Mouse (Mus musculus) neural tube, embryonic 11.5 days (tissue): ENCODE data around the gene Proser1. TPM values are rescaled to one million over a fixed set of nuclear protein-coding genes. Genes with fewer than 3 reads are reported as not detected.

Experiments used
- ATAC-seq: fragments of 200-750 bp; cut with Nextera tagmentation; 2 replicates; pipeline ENCODE4 v1.8.0; 2017; ENCODE audit warnings: moderate number of reproducible peaks, mild to moderate bottlenecking, moderate TSS enrichment, moderate library complexity; ENCODE audit not compliant: insufficient read depth, low FRiP score, low TSS enrichment
- DNase-seq: peaks from one replicate; pipeline ENCODE4 v3.0.0-alpha.2; 2015; ENCODE audit warnings: low spot score
- H3K27ac ChIP-seq: fragments of 300-500 bp; sonication (generic); 2 replicates; pipeline ENCODE4 v1.5.1; 2014; ENCODE audit warnings: low read depth, mild to moderate bottlenecking, low read length
- H3K27me3 ChIP-seq: fragments of 300-500 bp; sonication (generic); 2 replicates; pipeline ENCODE4 v1.6.1; 2014; ENCODE audit warnings: mild to moderate bottlenecking, low read length, mixed read lengths; ENCODE audit not compliant: control insufficient read depth, insufficient read depth
- H3K36me3 ChIP-seq: fragments of 300-500 bp; sonication (generic); 2 replicates; pipeline ENCODE4 v1.6.1; 2014; ENCODE audit warnings: mild to moderate bottlenecking, low read length, moderate library complexity, mixed read lengths; ENCODE audit not compliant: control insufficient read depth, insufficient read depth
- H3K4me1 ChIP-seq: fragments of 300-500 bp; sonication (generic); 2 replicates; pipeline ENCODE4 v1.6.1; 2014; ENCODE audit warnings: low read length, mixed read lengths; ENCODE audit not compliant: control insufficient read depth, insufficient read depth
- H3K4me2 ChIP-seq: fragments of 300-500 bp; sonication (generic); 2 replicates; pipeline ENCODE4 v1.6.1; 2014; ENCODE audit warnings: low read depth, mild to moderate bottlenecking, moderate library complexity
- H3K4me3 ChIP-seq: fragments of 300-500 bp; sonication (generic); 2 replicates; pipeline ENCODE4 v1.5.1; 2014; ENCODE audit warnings: low read depth, low read length
- H3K9ac ChIP-seq: fragments of 300-500 bp; sonication (generic); 2 replicates; pipeline ENCODE4 v1.6.1; 2014; ENCODE audit warnings: mild to moderate bottlenecking, low read length
- H3K9me3 ChIP-seq: fragments of 300-500 bp; sonication (generic); 2 replicates; pipeline ENCODE4 v1.6.1; 2016; ENCODE audit warnings: low read length; ENCODE audit not compliant: control insufficient read depth
- WGBS: fragments of 180-500 bp; shearing (Covaris S2); extraction: QIAGEN DNeasy Blood & Tissue Kit; methylation state at CpG from one replicate; pipeline ENCODE4 v1.1.7; 2014; 5-methylcytosine and 5-hydroxymethylcytosine counted together
- polyA plus RNA-seq: library from polyadenylated mRNA; unstranded; fragments of >200 nt; fragmentation: Nextera tagmentation; extraction: Ambion mirVana; gene quantifications from 2 replicates; pipeline ENCODE4 v1.2.1, GENCODE M21; 2014

Proser1 gene
- polyA plus RNA-seq, 1 experiment from 2014 or later, result 23.8 TPM

DNA sequence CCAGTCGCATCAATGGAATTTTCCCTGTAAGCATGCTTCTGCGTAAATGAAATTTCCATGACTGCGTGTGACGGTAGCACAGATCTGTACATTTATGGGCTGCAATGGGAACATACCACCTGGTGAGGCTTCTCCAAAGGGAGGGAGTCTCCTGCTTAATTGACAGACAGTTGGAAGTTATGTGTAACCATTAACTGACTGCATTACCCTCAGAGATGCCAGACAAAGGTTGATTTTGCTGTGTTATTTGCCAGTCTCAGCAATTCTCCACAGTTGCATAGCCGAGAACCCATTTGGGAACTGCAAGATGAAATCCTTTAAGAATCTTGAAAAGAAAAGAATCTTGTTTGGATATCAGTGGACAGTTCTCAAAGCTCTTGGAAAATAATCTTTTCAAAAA lies 8.6 kb downstream of the Proser1 start:
- ATAC-seq (no peak), DNase-seq (no peak)
- Histone ChIP-seq H3K4me3 (no peak overlapping the region), H3K4me2 (no peak overlapping the region), H3K27ac (no peak overlapping the region), H3K4me1 (peaks cover under 1% of the 10 kb centered on the region; the same call in 1 of the 2 replicates), H3K36me3 (peaks cover 20% of the 10 kb centered on the region), H3K9me3 (no peaks in the 10 kb centered on the region), H3K9ac (no peak overlapping the region), H3K27me3 (no peaks in the 10 kb centered on the region)
- WGBS, result 92% methylated on average over 5 of the region's 5 CpGs

DNA sequence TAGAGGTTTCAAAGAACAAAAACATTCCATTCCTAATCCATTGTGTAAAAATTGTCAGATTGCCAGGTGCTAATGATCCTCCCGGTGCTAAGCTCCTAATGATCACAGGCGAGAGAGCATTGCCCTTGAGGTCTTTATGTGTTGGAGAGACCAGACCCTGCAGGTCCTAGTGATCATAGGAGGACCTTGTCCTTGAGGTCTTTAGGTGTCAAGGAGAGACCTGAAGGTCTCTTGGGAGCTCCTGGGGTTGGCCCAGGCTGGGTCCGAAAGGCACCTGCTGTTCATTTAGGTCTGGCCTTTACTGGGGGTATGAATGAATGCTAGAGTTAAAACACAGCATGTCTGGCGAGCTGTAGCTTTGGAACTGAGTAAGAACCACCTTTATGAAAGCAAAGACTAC lies 10.7 kb downstream of the Proser1 start:
- Histone ChIP-seq H3K4me2 (no peak overlapping the region), H3K36me3 (peaks cover 35% of the 10 kb centered on the region), H3K9me3 (no peaks in the 10 kb centered on the region), H3K4me1 (no peaks in the 10 kb centered on the region), H3K9ac (no peak overlapping the region), H3K27ac (no peak overlapping the region), H3K4me3 (no peak overlapping the region), H3K27me3 (no peaks in the 10 kb centered on the region)
- ATAC-seq (no peak), DNase-seq (no peak)
- 79% methylated on average over 4 of the region's 4 CpGs for WGBS

- peak; percentile 39 for DNase-seq
- Histone ChIP-seq H3K4me2 (no peak overlapping the region), H3K36me3 (peaks cover 36% of the 10 kb centered on the region), H3K4me3 (no peak overlapping the region), H3K27me3 (no peaks in the 10 kb centered on the region), H3K9me3 (no peaks in the 10 kb centered on the region), H3K4me1 (no peaks in the 10 kb centered on the region), H3K27ac (no peak overlapping the region), H3K9ac (no peak overlapping the region)
- 85% methylated on average over 6 of the region's 6 CpGs for WGBS
- ATAC-seq, result no peak
Observed at GRCm38 (mm10) chr3:53475889-53476288, 12.4 kb downstream of the Proser1 start.

- Histone ChIP-seq H3K4me3 (no peak overlapping the region), H3K4me2 (no peak overlapping the region), H3K36me3 (peaks cover 31% of the 10 kb centered on the region), H3K9me3 (no peaks in the 10 kb centered on the region), H3K27ac (no peak overlapping the region), H3K4me1 (no peaks in the 10 kb centered on the region), H3K27me3 (no peaks in the 10 kb centered on the region), H3K9ac (no peak overlapping the region)
- DNase-seq, result no peak
- 95% methylated on average over 17 of the region's 17 CpGs for WGBS
- no peak for ATAC-seq
Observed at GRCm38 (mm10) chr3:53477468-53477867, 14.0 kb downstream of the Proser1 start.

GRCm38 (mm10) chr3:53478419-53479046 lies 15.1 kb downstream of the Proser1 start:
- 97% methylated on average over 30 of the region's 30 CpGs for WGBS
- ATAC-seq (no peak; the same call in 1 of the 2 replicates), DNase-seq (no peak)
- H3K27ac ChIP-seq, result no peak overlapping the region
- H3K4me1 ChIP-seq, result no peaks in the 10 kb centered on the region
- H3K4me2 ChIP-seq, result no peak overlapping the region
- no peak overlapping the region for H3K9ac ChIP-seq
- H3K27me3 ChIP-seq, result no peaks in the 10 kb centered on the region
- peaks cover 23% of the 10 kb centered on the region for H3K36me3 ChIP-seq
- H3K9me3 ChIP-seq, result no peaks in the 10 kb centered on the region
- no peak overlapping the region for H3K4me3 ChIP-seq

DNA sequence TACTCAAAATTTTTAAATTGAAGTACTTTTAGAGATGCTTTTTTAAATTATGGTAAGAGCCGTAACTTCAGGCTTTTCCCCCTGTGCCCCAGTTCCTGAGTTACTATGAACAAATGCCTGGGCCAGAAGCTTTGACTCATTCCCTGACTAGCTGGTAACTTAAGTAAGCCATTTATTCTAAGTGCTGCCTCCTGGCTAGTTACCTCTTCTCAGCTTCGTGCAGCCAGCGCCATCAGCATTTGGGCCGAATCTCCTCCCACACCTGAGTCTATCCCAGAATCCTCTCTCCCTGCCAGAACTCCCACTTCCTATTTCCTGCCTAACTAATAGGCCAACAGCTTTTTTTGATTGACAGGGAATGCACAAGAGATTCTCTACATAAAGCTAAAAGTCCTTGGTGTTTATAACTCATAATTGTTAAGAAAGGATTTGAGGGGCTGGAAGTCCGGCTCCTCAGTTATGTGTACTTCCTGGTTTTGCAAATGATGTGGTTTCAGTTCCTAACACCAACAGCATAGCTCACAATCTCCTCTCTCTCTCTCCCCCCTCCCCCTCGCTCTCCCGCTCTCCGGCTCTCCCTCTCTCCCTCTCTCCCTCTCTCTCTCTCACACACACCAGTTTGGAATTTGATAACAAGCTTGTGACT lies 20.1 kb downstream of the Proser1 start:
- Histone ChIP-seq H3K4me3 (no peak overlapping the region), H3K36me3 (peaks cover 5% of the 10 kb centered on the region), H3K9me3 (no peaks in the 10 kb centered on the region), H3K27me3 (no peaks in the 10 kb centered on the region), H3K4me1 (no peaks in the 10 kb centered on the region), H3K4me2 (no peak overlapping the region), H3K27ac (no peak overlapping the region), H3K9ac (no peak overlapping the region)
- DNase-seq (no peak), ATAC-seq (no peak)
- 84% methylated on average over 8 of the region's 8 CpGs for WGBS

- Histone ChIP-seq H3K4me1 (no peaks in the 10 kb centered on the region), H3K9me3 (no peaks in the 10 kb centered on the region), H3K4me2 (no peak overlapping the region), H3K27me3 (no peaks in the 10 kb centered on the region), H3K9ac (no peak overlapping the region), H3K4me3 (no peak overlapping the region), H3K36me3 (no peaks in the 10 kb centered on the region), H3K27ac (no peak overlapping the region)
- WGBS, result 84% methylated on average over 10 of the region's 10 CpGs
- DNase-seq (no peak), ATAC-seq (no peak)
Observed at GRCm38 (mm10) chr3:53486561-53486960, 23.1 kb downstream of the Proser1 start.

GRCm38 (mm10) chr3:53486996-53487576 lies 23.6 kb downstream of the Proser1 start:
- Histone ChIP-seq H3K4me2 (no peak overlapping the region), H3K9ac (no peak overlapping the region), H3K27me3 (no peaks in the 10 kb centered on the region), H3K27ac (no peak overlapping the region), H3K36me3 (no peaks in the 10 kb centered on the region), H3K9me3 (no peaks in the 10 kb centered on the region), H3K4me3 (no peak overlapping the region), H3K4me1 (no peaks in the 10 kb centered on the region)
- no peak for ATAC-seq
- WGBS, result 80% methylated on average over 9 of the region's 9 CpGs
- DNase-seq, result no peak

DNA sequence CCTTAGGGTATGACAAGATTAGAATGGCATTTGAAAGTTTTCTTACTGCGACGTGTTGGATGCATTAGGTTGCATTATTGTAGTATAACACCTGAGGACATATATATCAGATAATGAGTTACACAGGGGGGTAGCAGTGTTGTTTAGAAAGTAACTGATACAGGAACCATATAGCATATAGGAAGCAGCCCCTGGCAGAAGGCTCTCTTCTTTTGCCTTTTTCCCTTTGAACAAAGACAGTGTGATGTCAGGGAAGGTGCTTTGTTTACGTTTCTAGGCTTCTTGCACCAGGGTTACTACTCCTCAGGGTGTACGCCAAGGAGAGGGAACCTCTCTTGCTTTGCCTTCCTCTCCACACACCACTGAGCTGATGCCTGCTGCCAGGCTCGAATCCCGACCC lies 24.9 kb downstream of the Proser1 start, which contains the start of gene Stoml3:
TSS of gene Stoml3 (plus strand) at position 301 of the 400 bp plus-strand sequence.
- H3K27ac ChIP-seq, result no peak within 1 kb of the TSS
- no peaks in the 10 kb centered on the region for H3K4me1 ChIP-seq
- 84% methylated on average over 6 of the region's 6 CpGs for WGBS
- no peaks in the 10 kb centered on the region for H3K36me3 ChIP-seq
- H3K9me3 ChIP-seq, result no peaks in the 10 kb centered on the region
- no peak within 1 kb of the TSS for H3K4me2 ChIP-seq
- DNase-seq, result no peak
- ATAC-seq, result no peak
- no peaks in the 10 kb centered on the region for H3K27me3 ChIP-seq
- H3K4me3 ChIP-seq, result no peak within 1 kb of the TSS
- H3K9ac ChIP-seq, result no peak within 1 kb of the TSS
